Mouse (Mus musculus) B cell, adult 2 months (primary cell): ENCODE data around the gene Plcb4.
A peak's percentile ranks its signal among the peaks of the same experiment; 100 is the strongest.
"Not testable (repeated sequence)": the region's sequence is repeated elsewhere in the genome, so short reads cannot be mapped to it uniquely, and the experiment has no call there.

Experiments used
- DNase-seq, 2 experiments: peaks; one replicate each; pipeline ENCODE4 v3.0.0; 2022

Gene Plcb4

GRCm38 (mm10) chr2:135966871-135967557 is 308.2 kb downstream of the Plcb4 start:
- peak; percentile 34 to 36 for DNase-seq

GRCm38 (mm10) chr2:135968159-135968558 is 309.3 kb downstream of the Plcb4 start:
- no peak for DNase-seq

GRCm38 (mm10) chr2:135970902-135971301 is 312.1 kb downstream of the Plcb4 start:
- DNase-seq: no peak

- DNase-seq: no peak
These were observed 317.2 kb downstream of the Plcb4 start for GRCm38 (mm10) chr2:135975978-135976377.

GRCm38 (mm10) chr2:135978790-135979189 is 320.0 kb downstream of the Plcb4 start:
- no peak for DNase-seq

GRCm38 (mm10) chr2:135980428-135980827 is 321.6 kb downstream of the Plcb4 start:
- no peak for DNase-seq

- no peak for DNase-seq
These were observed 325.2 kb downstream of the Plcb4 start for GRCm38 (mm10) chr2:135983972-135984371.

GRCm38 (mm10) chr2:135985536-135986265 is 326.9 kb downstream of the Plcb4 start:
- DNase-seq: no peak

- not testable (repeated sequence) for DNase-seq
These were observed 329.7 kb downstream of the Plcb4 start for GRCm38 (mm10) chr2:135988475-135988874.

- DNase-seq: not testable (repeated sequence)
These were observed 331.9 kb downstream of the Plcb4 start for GRCm38 (mm10) chr2:135990686-135991085.

GRCm38 (mm10) chr2:135993314-135993713 is 334.5 kb downstream of the Plcb4 start:
- DNase-seq: no peak

GRCm38 (mm10) chr2:135995196-135995595 is 336.4 kb downstream of the Plcb4 start:
- no peak for DNase-seq

GRCm38 (mm10) chr2:135996936-135997335 is 338.1 kb downstream of the Plcb4 start:
- no peak for DNase-seq

- DNase-seq: no peak
These were observed 338.7 kb downstream of the Plcb4 start for GRCm38 (mm10) chr2:135997361-135998150.

- DNase-seq: no peak
These were observed 340.1 kb downstream of the Plcb4 start for GRCm38 (mm10) chr2:135998886-135999285.

GRCm38 (mm10) chr2:135999361-135999760 is 340.6 kb downstream of the Plcb4 start:
- DNase-seq: no peak

- no peak for DNase-seq
These were observed 342.1 kb downstream of the Plcb4 start for GRCm38 (mm10) chr2:136000933-136001332.

GRCm38 (mm10) chr2:136002118-136002517 is 343.3 kb downstream of the Plcb4 start:
- DNase-seq: no peak

GRCm38 (mm10) chr2:136003836-136004235 is 345.0 kb downstream of the Plcb4 start:
- DNase-seq: no peak

GRCm38 (mm10) chr2:136006280-136006679 is 347.5 kb downstream of the Plcb4 start:
- DNase-seq: no peak

GRCm38 (mm10) chr2:136012759-136013158 is 353.9 kb downstream of the Plcb4 start:
- DNase-seq: no peak

- DNase-seq: no peak
These were observed 389.7 kb downstream of the Plcb4 start for GRCm38 (mm10) chr2:136048464-136048863.

GRCm38 (mm10) chr2:136050793-136051615 is 392.2 kb downstream of the Plcb4 start:
- DNase-seq: no peak
